Mouse (Mus musculus) heart, embryonic 11.5 days (tissue): ENCODE measurements around the gene Mecr. TPM values are rescaled to one million over a fixed set of nuclear protein-coding genes. Genes with fewer than 3 reads are reported as not detected.

Experiments
- ATAC-seq: fragments of 200-750 bp; cut with Nextera tagmentation; replicated peaks from 2 replicates; pipeline ENCODE4 v1.8.0; 2017; ENCODE audit warnings: moderate library complexity; ENCODE audit not compliant: insufficient number of reproducible peaks, low FRiP score, low TSS enrichment
- H3K27ac ChIP-seq: fragments of 300-500 bp; sonication (generic); 2 replicates; pipeline ENCODE4 v1.5.1; 2014; ENCODE audit warnings: mild to moderate bottlenecking, low read depth, low read length
- H3K27me3 ChIP-seq: fragments of 300-500 bp; sonication (generic); 2 replicates; pipeline ENCODE4 v1.6.1; 2014; ENCODE audit warnings: mild to moderate bottlenecking, low read length, mixed read lengths; ENCODE audit not compliant: control insufficient read depth, insufficient read depth
- H3K36me3 ChIP-seq: fragments of 300-500 bp; sonication (generic); 2 replicates; pipeline ENCODE4 v1.6.1; 2014; ENCODE audit warnings: mild to moderate bottlenecking, low read length, moderate library complexity, mixed read lengths; ENCODE audit not compliant: control insufficient read depth, insufficient read depth
- H3K4me1 ChIP-seq: fragments of 300-500 bp; sonication (generic); 2 replicates; pipeline ENCODE4 v1.6.1; 2014; ENCODE audit warnings: low read length; ENCODE audit not compliant: control insufficient read depth, insufficient read depth
- H3K4me2 ChIP-seq: fragments of 300-500 bp; sonication (generic); 2 replicates; pipeline ENCODE4 v1.6.1; 2014; ENCODE audit warnings: mild to moderate bottlenecking, moderate library complexity
- H3K4me3 ChIP-seq: fragments of 300-500 bp; sonication (generic); 2 replicates; pipeline ENCODE4 v1.5.1; 2014; ENCODE audit warnings: low read depth, low read length
- H3K9ac ChIP-seq: fragments of 300-500 bp; sonication (generic); 2 replicates; pipeline ENCODE4 v1.6.1; 2014; ENCODE audit warnings: mild to moderate bottlenecking, low read depth, low read length, moderate library complexity
- H3K9me3 ChIP-seq: fragments of 300-500 bp; sonication (generic); replicated peaks from 2 replicates; pipeline ENCODE4 v1.6.1; 2016; ENCODE audit warnings: low read length; ENCODE audit not compliant: control insufficient read depth
- WGBS: fragments of 180-500 bp; shearing (Covaris S2); extraction: QIAGEN DNeasy Blood & Tissue Kit; methylation state at CpG from one replicate; pipeline ENCODE4 v1.1.7; 2014; ENCODE audit not compliant: insufficient replicate concordance; 5-methylcytosine and 5-hydroxymethylcytosine counted together
- polyA plus RNA-seq: library from polyadenylated mRNA; unstranded; fragments of >200 nt; fragmentation: Nextera tagmentation; extraction: Ambion mirVana; gene quantifications from 2 replicates; pipeline ENCODE4 v1.2.1, GENCODE M21; 2014

Gene Mecr
- polyA plus RNA-seq, 1 experiment from 2014 or later: 35.9 TPM

DNA sequence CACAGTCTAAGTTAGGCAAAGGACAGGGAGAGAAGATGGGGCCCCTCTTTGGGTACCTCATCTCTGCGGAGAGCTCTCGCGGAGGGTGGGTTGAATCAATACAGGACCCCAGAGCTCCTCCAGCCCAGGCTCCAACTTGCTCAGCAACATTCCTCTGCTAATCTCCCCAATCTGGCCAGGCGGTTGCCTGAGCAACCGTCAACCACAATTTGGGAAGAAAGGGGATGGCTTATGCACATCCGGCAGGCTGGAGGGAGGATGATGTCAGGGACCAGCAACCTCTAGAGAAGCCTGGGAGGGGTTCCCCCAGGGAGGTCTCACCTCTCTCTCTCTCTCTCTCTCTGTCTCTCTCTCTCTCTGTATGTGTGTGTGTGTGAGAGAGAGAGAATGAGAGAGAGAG is 16.4 kb upstream of the Mecr start:
- Histone ChIP-seq H3K9me3 (no peaks in the 10 kb centered on the region), H3K4me3 (no peak overlapping the region), H3K4me2 (no peak overlapping the region), H3K27ac (no peak overlapping the region), H3K9ac (no peak overlapping the region), H3K4me1 (no peaks in the 10 kb centered on the region), H3K27me3 (peaks cover 9% of the 10 kb centered on the region; the same call in 1 of the 2 replicates), H3K36me3 (no peaks in the 10 kb centered on the region)
- 9% methylated on average over 6 of the region's 6 CpGs for WGBS
- no peak for ATAC-seq

DNA sequence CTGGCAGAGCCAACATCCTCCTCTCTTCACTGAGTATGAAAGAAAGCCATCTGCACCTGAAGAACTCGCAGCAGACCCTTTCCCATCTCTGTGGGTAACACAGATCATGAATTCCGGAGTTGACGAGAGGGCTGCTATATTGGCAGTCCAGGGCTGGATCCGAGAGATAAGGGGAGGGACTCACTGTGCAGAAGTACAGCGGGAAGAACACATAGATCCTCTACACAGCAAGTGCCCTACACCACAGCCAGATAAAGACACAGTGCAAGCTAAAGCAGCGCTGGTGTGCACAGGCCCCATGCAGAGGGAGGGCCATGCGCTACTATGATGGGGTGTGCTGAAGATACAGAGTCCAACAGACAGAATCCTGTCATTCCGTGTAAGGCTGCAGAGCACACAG is 14.1 kb upstream of the Mecr start:
- Histone ChIP-seq H3K4me1 (no peaks in the 10 kb centered on the region), H3K27ac (no peak overlapping the region), H3K36me3 (no peaks in the 10 kb centered on the region), H3K9me3 (no peaks in the 10 kb centered on the region), H3K4me3 (no peak overlapping the region), H3K27me3 (0 out of 2 replicates have a peak, but pooled peaks cover 6% of the 10 kb centered on the region), H3K9ac (no peak overlapping the region), H3K4me2 (no peak overlapping the region)
- peak; percentile 56; the same call in 1 of the 2 replicates for ATAC-seq
- 63% methylated on average over 8 of the region's 8 CpGs for WGBS

DNA sequence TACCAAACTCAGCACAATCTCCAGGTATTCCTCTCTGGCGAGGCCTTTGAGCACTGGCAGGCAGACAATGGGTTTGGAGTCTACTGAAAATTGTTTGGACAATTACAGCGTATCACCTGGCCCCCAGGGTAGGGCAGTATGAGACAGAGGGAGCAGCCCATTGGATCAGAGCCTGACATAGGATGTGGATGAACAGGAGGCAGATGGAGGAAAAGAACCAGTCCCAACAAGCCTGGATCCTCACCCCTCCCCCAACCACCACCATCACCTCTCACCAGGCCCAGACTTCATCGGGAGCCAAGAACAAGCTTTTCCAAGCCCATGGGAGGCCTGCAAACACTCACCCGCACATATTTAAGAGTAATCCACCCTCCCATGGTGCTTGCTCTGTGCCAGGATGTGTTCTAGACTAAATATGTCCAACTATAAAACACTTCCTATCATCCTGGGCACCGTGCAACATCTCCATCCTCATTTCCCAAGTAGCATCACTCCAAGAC is 11.7 kb upstream of the Mecr start:
- H3K4me3 ChIP-seq: no peak overlapping the region
- no peak overlapping the region for H3K27ac ChIP-seq
- no peaks in the 10 kb centered on the region for H3K4me1 ChIP-seq
- H3K27me3 ChIP-seq: peaks cover 30% of the 10 kb centered on the region
- no peaks in the 10 kb centered on the region for H3K9me3 ChIP-seq
- H3K9ac ChIP-seq: no peak overlapping the region
- no peaks in the 10 kb centered on the region for H3K36me3 ChIP-seq
- H3K4me2 ChIP-seq: no peak overlapping the region
- ATAC-seq: no peak
- WGBS: 71% methylated on average over 5 of the region's 5 CpGs

DNA sequence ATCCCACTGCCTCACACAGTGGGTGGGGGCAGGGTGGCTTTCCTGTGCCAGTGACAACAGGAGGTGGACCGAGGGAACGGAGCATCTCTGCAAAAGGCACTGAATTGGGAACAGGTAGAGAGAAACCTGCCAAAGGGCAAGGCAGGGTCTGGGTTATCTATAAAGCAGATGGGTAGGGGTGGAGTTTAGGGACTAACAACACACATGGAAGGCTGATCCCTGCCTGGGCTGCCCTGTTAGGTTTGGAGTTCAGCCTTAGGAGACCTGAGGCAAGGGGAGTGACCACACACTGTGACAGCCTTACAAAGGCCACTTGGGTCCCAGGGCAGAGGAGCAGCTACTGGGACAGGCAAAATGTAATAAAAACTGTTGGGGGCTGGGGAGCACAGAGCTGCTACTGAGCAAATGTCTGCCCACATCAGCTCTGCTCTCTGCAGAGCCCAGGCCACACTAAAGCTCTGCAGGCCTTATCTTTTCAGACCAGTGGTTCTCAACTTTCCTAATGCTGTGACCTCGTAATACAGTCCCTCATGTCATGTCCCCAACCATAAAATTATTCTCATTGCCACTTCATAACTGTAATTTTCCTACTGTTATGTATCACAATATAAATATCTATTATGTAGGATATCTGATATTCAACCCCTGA is 10.4 kb upstream of the Mecr start:
- H3K4me1 ChIP-seq: 0 out of 2 replicates have a peak, but pooled peaks cover 2% of the 10 kb centered on the region
- H3K4me3 ChIP-seq: no peak overlapping the region
- peaks cover 42% of the 10 kb centered on the region for H3K27me3 ChIP-seq
- H3K27ac ChIP-seq: no peak overlapping the region
- H3K36me3 ChIP-seq: no peaks in the 10 kb centered on the region
- H3K9me3 ChIP-seq: no peaks in the 10 kb centered on the region
- no peak overlapping the region for H3K4me2 ChIP-seq
- 58% methylated on average over 3 of the region's 3 CpGs for WGBS
- no peak for ATAC-seq
- H3K9ac ChIP-seq: no peak overlapping the region

DNA sequence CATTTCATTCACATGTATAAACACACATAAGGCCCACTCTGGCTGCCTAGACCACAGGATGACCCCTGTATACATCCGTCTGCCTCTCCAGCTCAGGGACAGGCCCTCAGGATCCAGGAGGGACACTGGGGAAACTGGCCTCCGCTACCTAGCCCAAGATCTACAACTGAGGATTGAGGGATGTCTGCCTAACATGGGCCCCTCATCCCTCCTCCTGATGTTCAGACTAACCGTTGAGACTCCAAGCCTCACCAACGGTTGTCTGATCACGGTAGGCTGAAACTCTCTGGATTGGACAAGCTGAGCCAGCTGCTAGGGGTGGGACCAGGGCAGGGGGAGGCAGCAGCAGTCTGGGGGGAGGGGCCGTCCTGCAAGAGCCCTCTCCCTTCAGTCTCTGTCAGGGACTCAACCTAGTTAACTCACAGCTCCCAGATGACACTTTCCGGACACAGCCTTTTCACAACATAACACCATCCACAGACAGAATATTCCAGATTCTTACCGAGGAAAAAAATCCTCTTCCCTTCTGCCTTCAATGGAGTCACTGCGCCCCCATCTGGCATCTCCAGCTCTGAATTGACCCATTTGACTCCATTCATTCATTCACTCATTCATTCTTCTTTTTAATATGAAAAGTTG is 9.2 kb upstream of the Mecr start:
- no peak overlapping the region for H3K4me2 ChIP-seq
- 0 out of 2 replicates have a peak, but pooled peaks cover 2% of the 10 kb centered on the region for H3K4me1 ChIP-seq
- no peaks in the 10 kb centered on the region for H3K9me3 ChIP-seq
- no peak for ATAC-seq
- 27% methylated on average over 9 of the region's 9 CpGs for WGBS
- no peak overlapping the region for H3K4me3 ChIP-seq
- H3K27me3 ChIP-seq: peaks cover 45% of the 10 kb centered on the region
- no peaks in the 10 kb centered on the region for H3K36me3 ChIP-seq
- H3K27ac ChIP-seq: no peak overlapping the region
- no peak overlapping the region for H3K9ac ChIP-seq

DNA sequence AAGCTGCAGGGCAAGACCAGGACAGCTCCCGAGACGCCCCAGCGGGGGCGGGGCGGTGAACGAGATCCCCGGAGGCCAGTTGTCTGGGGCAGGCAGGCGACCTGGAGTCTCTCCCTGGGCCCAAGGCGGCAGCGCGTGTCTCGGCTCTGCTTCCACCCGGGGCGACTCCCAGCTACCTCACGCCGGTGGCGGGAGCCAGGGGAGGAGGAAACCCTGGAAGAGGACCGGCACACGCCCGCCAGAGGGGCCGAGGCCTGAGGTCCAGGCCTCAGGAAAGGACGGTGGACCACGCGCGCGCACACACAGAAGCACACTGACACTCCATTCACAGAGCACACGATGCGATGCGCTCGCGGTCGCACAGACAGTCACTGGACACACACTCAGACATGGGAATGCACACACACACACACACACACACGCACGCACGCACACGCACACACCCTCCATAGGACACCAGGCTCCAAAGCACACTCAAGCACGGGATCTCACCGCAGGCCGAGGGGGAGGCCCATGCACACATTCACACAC is 6.9 kb upstream of the Mecr start:
- Histone ChIP-seq H3K36me3 (no peaks in the 10 kb centered on the region), H3K27me3 (peaks cover 48% of the 10 kb centered on the region), H3K9me3 (no peaks in the 10 kb centered on the region), H3K4me1 (0 out of 2 replicates have a peak, but pooled peaks cover 2% of the 10 kb centered on the region), H3K9ac (peak overlapping the region; percentile 44), H3K4me2 (peak overlapping the region; percentile 76), H3K27ac (no peak overlapping the region), H3K4me3 (peak overlapping the region; percentile 68)
- 1% methylated on average over 37 of the region's 39 CpGs for WGBS
- no peak for ATAC-seq

DNA sequence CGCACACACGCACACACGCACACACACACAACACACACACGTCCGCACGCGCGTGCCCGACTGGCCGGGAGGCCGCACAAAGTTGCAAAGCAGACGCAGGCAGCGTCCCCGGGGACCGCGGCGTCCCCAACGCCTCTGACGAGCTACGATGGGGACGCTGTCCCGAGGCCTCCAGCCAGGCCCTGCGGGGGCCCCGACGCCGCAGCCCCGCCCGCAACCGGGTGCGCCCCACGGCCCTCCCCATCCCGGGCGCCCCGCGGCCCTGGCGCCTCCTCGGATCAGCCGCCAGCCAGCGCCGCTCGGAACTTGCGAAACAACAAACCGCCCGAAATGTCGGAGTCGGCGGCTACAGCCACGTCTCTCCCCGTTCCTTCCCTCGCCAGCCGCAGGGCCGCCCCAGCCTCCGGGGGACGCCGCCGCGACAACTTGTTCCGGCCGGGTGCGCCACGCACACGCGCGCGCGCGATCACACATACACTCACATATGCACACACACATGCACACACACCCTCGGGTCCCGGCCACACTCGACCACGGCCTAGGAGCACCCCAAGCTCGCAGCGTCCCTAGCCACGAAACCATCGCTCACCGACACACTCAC is 6.3 kb upstream of the Mecr start:
- no peak; the same call in 1 of the 2 replicates for ATAC-seq
- H3K27ac ChIP-seq: no peak overlapping the region
- H3K36me3 ChIP-seq: no peaks in the 10 kb centered on the region
- peaks cover 49% of the 10 kb centered on the region for H3K27me3 ChIP-seq
- no peaks in the 10 kb centered on the region for H3K9me3 ChIP-seq
- under 1% methylated on average over 74 of the region's 76 CpGs for WGBS
- peak overlapping the region; percentile 68 for H3K4me3 ChIP-seq
- peak overlapping the region; percentile 44 for H3K9ac ChIP-seq
- peak overlapping the region; percentile 76 for H3K4me2 ChIP-seq
- 0 out of 2 replicates have a peak, but pooled peaks cover 2% of the 10 kb centered on the region for H3K4me1 ChIP-seq

DNA sequence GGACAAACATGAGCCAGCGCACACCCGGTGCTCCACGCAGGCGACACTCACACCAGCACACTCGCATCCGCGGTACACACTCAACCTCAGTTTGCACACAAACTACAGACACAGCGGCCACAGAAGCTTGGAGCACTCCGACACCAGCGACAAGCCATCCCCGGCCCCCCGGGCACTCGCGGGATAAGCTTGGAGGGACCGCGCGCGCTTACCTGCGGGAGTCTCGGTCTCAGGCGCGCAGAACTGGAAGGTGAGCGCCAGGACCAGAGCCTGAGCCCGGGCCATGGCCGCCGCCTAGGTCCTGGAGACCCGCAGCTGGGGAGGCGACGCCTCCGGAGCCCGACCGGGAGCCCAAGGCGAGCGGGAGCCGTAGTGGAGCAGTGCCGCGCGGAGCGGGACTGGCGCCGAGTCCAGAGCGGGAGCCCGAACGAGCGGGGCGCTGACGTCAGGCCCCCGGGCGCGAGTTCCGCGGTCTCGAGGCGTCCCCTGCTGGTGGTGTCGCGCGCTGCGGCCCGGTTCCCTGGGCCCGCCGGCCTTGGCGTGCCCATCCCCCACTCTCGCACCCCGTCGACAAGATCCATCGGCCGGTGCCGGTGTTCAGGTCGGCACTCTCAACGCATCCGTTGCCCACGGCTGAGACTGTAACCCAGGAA is 5.3 kb upstream of the Mecr start, which contains the start of gene Ptpru:
Gene Ptpru, minus strand, starts transcription at position 417 of the 653 bp plus-strand sequence.
- Histone ChIP-seq H3K4me2 (peak within 1 kb of the TSS; percentile 76), H3K9me3 (no peaks in the 10 kb centered on the region), H3K9ac (peak within 1 kb of the TSS; percentile 44), H3K4me3 (peak within 1 kb of the TSS; percentile 68), H3K4me1 (0 out of 2 replicates have a peak, but pooled peaks cover 2% of the 10 kb centered on the region), H3K27ac (no peak within 1 kb of the TSS), H3K27me3 (peaks cover 49% of the 10 kb centered on the region), H3K36me3 (no peaks in the 10 kb centered on the region)
- WGBS: under 1% methylated on average over 72 of the region's 72 CpGs
- ATAC-seq: peak; percentile 51; the same call in 1 of the 2 replicates
